Comparison of ENCODE assay signal across 7 mouse cellular contexts in genomic region chr8:4213210-4214005, GRCm38 (mm10). TPM values are rescaled to one million over a fixed set of nuclear protein-coding genes. Genes with fewer than 3 reads are reported as not detected.
DNase-seq lines count a peak whose midpoint lies in the region; ATAC-seq and TF ChIP-seq lines count a peak whose summit lies in the region.

No protein-coding gene starts in this region.

- peaks cover 54% of the 10 kb centered on the region for H3K27me3 ChIP-seq in G1E (ENCODE audit: insufficient read depth, low read length)
- H3K27me3 ChIP-seq in forebrain, postnatal 0 days (ENCODE audit: insufficient read depth, low read length), result no peaks in the 10 kb centered on the region
- H3K27me3 ChIP-seq in intestine, embryonic 15.5 days (replicated peaks), result peaks cover 23% of the 10 kb centered on the region
- H3K27me3 ChIP-seq in liver, embryonic 16.5 days (ENCODE audit: control insufficient read depth, insufficient read depth, low read depth, low read length), result peaks cover 49% of the 10 kb centered on the region

- peaks cover 37% of the 10 kb centered on the region for H3K4me1 ChIP-seq in G1E (ENCODE audit: insufficient read depth, low read depth, low read length)
- peaks cover 26% of the 10 kb centered on the region for H3K4me1 ChIP-seq in forebrain, postnatal 0 days (ENCODE audit: insufficient read depth)
- H3K4me1 ChIP-seq in intestine, embryonic 15.5 days (replicated peaks), result peaks cover 45% of the 10 kb centered on the region
- H3K4me1 ChIP-seq in liver, embryonic 16.5 days (ENCODE audit: control insufficient read depth, low read depth, low read length), result peaks cover 23% of the 10 kb centered on the region

- peak; percentile 51 for ATAC-seq in G1E (ENCODE audit: extremely low read depth, insufficient number of reproducible peaks, low FRiP score, poor library complexity, severe bottlenecking)
- ATAC-seq in forebrain, postnatal 0 days, result peak; percentile 1; the same call in 1 of the 2 replicates
- ATAC-seq in intestine, embryonic 15.5 days, result peak; percentile 76
- ATAC-seq in liver, embryonic 16.5 days (ENCODE audit: low read depth), result peak; percentile 73

- H3K27ac ChIP-seq in forebrain, postnatal 0 days (ENCODE audit: low read depth, low read length), result 0 out of 2 replicates have a peak overlapping the region, but pooled peaks have one; percentile 57
- peak overlapping the region; percentile 81 for H3K27ac ChIP-seq in intestine, embryonic 15.5 days
- peak overlapping the region; percentile 66 for H3K27ac ChIP-seq in liver, embryonic 16.5 days (ENCODE audit: low read length)

- WGBS in forebrain, postnatal 0 days, result 13% methylated on average over 18 of the region's 18 CpGs
- WGBS in intestine, embryonic 15.5 days, result 5% methylated on average over 18 of the region's 18 CpGs
- WGBS in liver, embryonic 16.5 days (ENCODE audit: insufficient replicate concordance), result under 1% methylated on average over 18 of the region's 18 CpGs

- peak overlapping the region; percentile 56 for H3K9ac ChIP-seq in forebrain, postnatal 0 days
- peak overlapping the region; percentile 56 for H3K9ac ChIP-seq in intestine, embryonic 15.5 days
- no peak overlapping the region; the same call in 1 of the 2 replicates for H3K9ac ChIP-seq in liver, embryonic 16.5 days (ENCODE audit: low read depth, low read length)

- H3K36me3 ChIP-seq in G1E (replicated peaks), result no peaks in the 10 kb centered on the region
- H3K36me3 ChIP-seq in forebrain, postnatal 0 days (ENCODE audit: insufficient read depth), result peaks cover 20% of the 10 kb centered on the region
- peaks cover 9% of the 10 kb centered on the region; the same call in 1 of the 2 replicates for H3K36me3 ChIP-seq in intestine, embryonic 15.5 days
- H3K36me3 ChIP-seq in liver, embryonic 16.5 days (ENCODE audit: control insufficient read depth, insufficient read depth), result no peaks in the 10 kb centered on the region

- H3K4me2 ChIP-seq in forebrain, postnatal 0 days (ENCODE audit: low read depth), result peak overlapping the region; percentile 85
- H3K4me2 ChIP-seq in intestine, embryonic 15.5 days (replicated peaks), result peak overlapping the region; percentile 96
- peak overlapping the region; percentile 66 for H3K4me2 ChIP-seq in liver, embryonic 16.5 days (ENCODE audit: low read depth, low read length)

- peak overlapping the region; percentile 67 for H3K4me3 ChIP-seq in G1E (ENCODE audit: low read depth, low read length)
- peak overlapping the region; percentile 39 for H3K4me3 ChIP-seq in forebrain, postnatal 0 days (ENCODE audit: low read depth, low read length)
- H3K4me3 ChIP-seq in intestine, embryonic 15.5 days (replicated peaks), result peak overlapping the region; percentile 47
- peak overlapping the region; percentile 48 for H3K4me3 ChIP-seq in liver, embryonic 16.5 days (ENCODE audit: low read depth, low read length)

- peak; percentile 47 for DNase-seq in G1E (ENCODE audit: low spot score)
- peak; percentile 83 for DNase-seq in adrenal gland, postnatal 10 days
- peak; percentile 50 for DNase-seq in forebrain, postnatal 0 days
- peak; percentile 46 to 61 for DNase-seq in natural killer cell, adult 2 months (ENCODE audit: low spot score in 2 of 2)
- DNase-seq in thymus, postnatal 36 days, result peak; percentile 63 to 70

- no peaks in the 10 kb centered on the region for H3K9me3 ChIP-seq in G1E (replicated peaks)
- no peaks in the 10 kb centered on the region for H3K9me3 ChIP-seq in forebrain, postnatal 0 days (ENCODE audit: low read length)
- no peaks in the 10 kb centered on the region for H3K9me3 ChIP-seq in intestine, embryonic 15.5 days
- H3K9me3 ChIP-seq in liver, embryonic 16.5 days (replicated peaks; ENCODE audit: control insufficient read depth, low read length), result no peaks in the 10 kb centered on the region

- TF ChIP-seq CTCF in G1E (IDR thresholded peaks at IDR 0.05; ENCODE audit: low read depth, low read length), result no peak
- TF ChIP-seq CTCF in forebrain, postnatal 0 days (IDR thresholded peaks at IDR 0.05; ENCODE audit: low read depth), result no peak

RNA-seq across cellular contexts. Expression of gene Prr36, which starts 3.9 kb away (rescaled TPM):
- total RNA-seq in G1E (2014; fragmentation: Nextera tagmentation), result 0.29 and 0.60 TPM in 2 replicates
- 0.16 and 0.23 TPM in 2 replicates for total RNA-seq in G1E (2017)
- polyA plus RNA-seq in G1E (2012), result 0.23 and 0.36 TPM in 2 replicates
- total RNA-seq in adrenal gland, postnatal 10 days (2021), result 1 to 10 TPM; 2.6 to 4.2 TPM
- 12.7 and 14.8 TPM in 2 replicates for total RNA-seq in forebrain, postnatal 0 days (2014; rRNA removed)
- polyA plus RNA-seq in forebrain, postnatal 0 days (2015; fragmentation: Nextera tagmentation; extraction: Ambion mirVana), result 28.8 and 37.2 TPM in 2 replicates
- polyA plus RNA-seq in intestine, embryonic 15.5 days (2015; fragmentation: Nextera tagmentation; extraction: Ambion mirVana), result 3.9 and 4.3 TPM in 2 replicates
- polyA plus RNA-seq in liver, embryonic 16.5 days (2015; fragmentation: Nextera tagmentation; extraction: Ambion mirVana), result 0.32 and 0.47 TPM in 2 replicates

RNA-seq across cellular contexts. Expression of gene Lrrc8e, which starts 13.2 kb away (rescaled TPM):
- 0.19 and 0.23 TPM in 2 replicates for total RNA-seq in G1E (2014; fragmentation: Nextera tagmentation)
- total RNA-seq in G1E (2017), result 0.93 and 2.6 TPM in 2 replicates
- polyA plus RNA-seq in G1E (2012), result 0.02 and 0.04 TPM in 2 replicates
- total RNA-seq in adrenal gland, postnatal 10 days (2021), result 1 to 10 TPM; 8.5 to 8.6 TPM
- total RNA-seq in forebrain, postnatal 0 days (2014; rRNA removed), result not detected in 2 replicates
- polyA plus RNA-seq in forebrain, postnatal 0 days (2015; fragmentation: Nextera tagmentation; extraction: Ambion mirVana), result 0.08 TPM in 1 of 2 replicates, not detected in the other
- polyA plus RNA-seq in intestine, embryonic 15.5 days (2015; fragmentation: Nextera tagmentation; extraction: Ambion mirVana), result 2.2 and 2.8 TPM in 2 replicates
- 0.30 and 0.38 TPM in 2 replicates for polyA plus RNA-seq in liver, embryonic 16.5 days (2015; fragmentation: Nextera tagmentation; extraction: Ambion mirVana)

RNA-seq across cellular contexts. Expression of gene Map2k7, which starts 25.1 kb away (rescaled TPM):
- 35.3 and 42.2 TPM in 2 replicates for total RNA-seq in G1E (2014; fragmentation: Nextera tagmentation)
- total RNA-seq in G1E (2017), result 32.1 and 34.4 TPM in 2 replicates
- polyA plus RNA-seq in G1E (2012), result 151 and 153 TPM in 2 replicates
- 10 to 100 TPM; 78.2 to 79.0 TPM for total RNA-seq in adrenal gland, postnatal 10 days (2021)
- total RNA-seq in forebrain, postnatal 0 days (2014; rRNA removed), result 26.3 and 45.8 TPM in 2 replicates
- 19.2 and 24.4 TPM in 2 replicates for polyA plus RNA-seq in forebrain, postnatal 0 days (2015; fragmentation: Nextera tagmentation; extraction: Ambion mirVana)
- polyA plus RNA-seq in intestine, embryonic 15.5 days (2015; fragmentation: Nextera tagmentation; extraction: Ambion mirVana), result 24.1 and 25.3 TPM in 2 replicates
- polyA plus RNA-seq in liver, embryonic 16.5 days (2015; fragmentation: Nextera tagmentation; extraction: Ambion mirVana), result 8.6 and 9.5 TPM in 2 replicates

RNA-seq across cellular contexts. Expression of gene Gm49320, which starts 25.3 kb away (rescaled TPM):
- total RNA-seq in G1E (2014; fragmentation: Nextera tagmentation) (3.8 and 7.0 TPM in 2 replicates), G1E (2017) (0.23 TPM in 1 of 2 replicates, not detected in the other)
- polyA plus RNA-seq in G1E (2012), result 0.24 and 2.3 TPM in 2 replicates
- 1 to 10 TPM in 1 of 2 experiments, not detected in 1; 2.4 TPM for total RNA-seq in adrenal gland, postnatal 10 days (2021)
- 1.3 TPM in 1 of 2 replicates, not detected in the other for total RNA-seq in forebrain, postnatal 0 days (2014; rRNA removed)
- polyA plus RNA-seq in forebrain, postnatal 0 days (2015; fragmentation: Nextera tagmentation; extraction: Ambion mirVana), result 0.10 and 0.67 TPM in 2 replicates
- polyA plus RNA-seq in intestine, embryonic 15.5 days (2015; fragmentation: Nextera tagmentation; extraction: Ambion mirVana), result 0.34 and 0.87 TPM in 2 replicates
- not detected in 2 replicates for polyA plus RNA-seq in liver, embryonic 16.5 days (2015; fragmentation: Nextera tagmentation; extraction: Ambion mirVana)

RNA-seq across cellular contexts. Expression of gene Tgfbr3l, which starts 34.6 kb away (rescaled TPM):
- total RNA-seq in G1E (2014; fragmentation: Nextera tagmentation), result 20.1 and 21.3 TPM in 2 replicates
- 2.8 and 4.5 TPM in 2 replicates for total RNA-seq in G1E (2017)
- 34.8 and 35.0 TPM in 2 replicates for polyA plus RNA-seq in G1E (2012)
- 10 to 100 TPM; 10.5 to 20.2 TPM for total RNA-seq in adrenal gland, postnatal 10 days (2021)
- total RNA-seq in forebrain, postnatal 0 days (2014; rRNA removed), result 8.4 and 18.6 TPM in 2 replicates
- 1.1 and 1.3 TPM in 2 replicates for polyA plus RNA-seq in forebrain, postnatal 0 days (2015; fragmentation: Nextera tagmentation; extraction: Ambion mirVana)
- 2.3 and 3.0 TPM in 2 replicates for polyA plus RNA-seq in intestine, embryonic 15.5 days (2015; fragmentation: Nextera tagmentation; extraction: Ambion mirVana)
- polyA plus RNA-seq in liver, embryonic 16.5 days (2015; fragmentation: Nextera tagmentation; extraction: Ambion mirVana), result 0.82 and 1.1 TPM in 2 replicates

Comparison
In these comparisons a context has a peak if more than half of its experiments do, and no peak if none do; other contexts are left out.
1. Peak in every context shown above with its lines: DNase-seq, ATAC-seq, H3K4me3 ChIP-seq and H3K27ac ChIP-seq.
2. ATAC-seq: peak in every context shown above with its lines; median percentile 76 in intestine, embryonic 15.5 days; 73 in liver, embryonic 16.5 days; 51 in G1E; 1 in forebrain, postnatal 0 days.